Mouse (Mus musculus): ENCODE measurements at regions not wholly inside any gene's neighbourhood (a gene's known extent, or its start where the extent isn't known, plus 50 kb on each side); places are given as distances from the start of the nearest gene placed in this dataset.

- 81% methylated on average over 5 of the region's 5 CpGs for WGBS
- ATAC-seq (ENCODE audit: low read depth) = no peak
- no peak for DNase-seq (ENCODE audit: low spot score)
- H3K27ac ChIP-seq (replicated peaks; ENCODE audit: low read depth, low read length) = no peak overlapping the region
- no peaks in the 10 kb centered on the region for H3K9me3 ChIP-seq (ENCODE audit: control insufficient read depth, low read length)
- no peaks in the 10 kb centered on the region for H3K4me1 ChIP-seq (ENCODE audit: control insufficient read depth, insufficient read depth, low read length)
- H3K9ac ChIP-seq (ENCODE audit: low read depth, low read length) = no peak overlapping the region
- H3K4me2 ChIP-seq (ENCODE audit: low read depth, low read length) = no peak overlapping the region
- no peak overlapping the region for H3K4me3 ChIP-seq (ENCODE audit: low read depth, low read length)
- no peaks in the 10 kb centered on the region for H3K36me3 ChIP-seq (ENCODE audit: control insufficient read depth, insufficient read depth, low read length)
- no peaks in the 10 kb centered on the region for H3K27me3 ChIP-seq (replicated peaks; ENCODE audit: control insufficient read depth, insufficient read depth, low read length)
Measured at GRCm38 (mm10) chr9:33868666-33869065, 617.0 kb upstream of the Kirrel3 start.

GRCm38 (mm10) chr9:33887279-33887678 lies 598.4 kb upstream of the Kirrel3 start:
- no peak overlapping the region for H3K27ac ChIP-seq (replicated peaks; ENCODE audit: low read depth, low read length)
- no peak for DNase-seq (ENCODE audit: low spot score)
- no peak overlapping the region for H3K9ac ChIP-seq (ENCODE audit: low read depth, low read length)
- 67% methylated on average over 2 of the region's 2 CpGs for WGBS
- no peak overlapping the region for H3K4me3 ChIP-seq (ENCODE audit: low read depth, low read length)
- no peaks in the 10 kb centered on the region for H3K27me3 ChIP-seq (replicated peaks; ENCODE audit: control insufficient read depth, insufficient read depth, low read length)
- no peaks in the 10 kb centered on the region for H3K36me3 ChIP-seq (ENCODE audit: control insufficient read depth, insufficient read depth, low read length)
- H3K4me1 ChIP-seq (ENCODE audit: control insufficient read depth, insufficient read depth, low read length) = no peaks in the 10 kb centered on the region
- H3K4me2 ChIP-seq (ENCODE audit: low read depth, low read length) = no peak overlapping the region
- H3K9me3 ChIP-seq (ENCODE audit: control insufficient read depth, low read length) = no peaks in the 10 kb centered on the region
- peak; percentile 47 for ATAC-seq (ENCODE audit: low read depth)

- no peaks in the 10 kb centered on the region for H3K4me1 ChIP-seq (ENCODE audit: control insufficient read depth, insufficient read depth, low read length)
- H3K4me3 ChIP-seq (ENCODE audit: low read depth, low read length) = no peak overlapping the region
- H3K9ac ChIP-seq (ENCODE audit: low read depth, low read length) = no peak overlapping the region
- ATAC-seq (ENCODE audit: low read depth) (peak; percentile 41), DNase-seq (ENCODE audit: low spot score) (peak; percentile 73)
- H3K36me3 ChIP-seq (ENCODE audit: control insufficient read depth, insufficient read depth, low read length) = no peaks in the 10 kb centered on the region
- H3K4me2 ChIP-seq (ENCODE audit: low read depth, low read length) = no peak overlapping the region
- H3K27me3 ChIP-seq (replicated peaks; ENCODE audit: control insufficient read depth, insufficient read depth, low read length) = no peaks in the 10 kb centered on the region
- H3K9me3 ChIP-seq (ENCODE audit: control insufficient read depth, low read length) = no peaks in the 10 kb centered on the region
- H3K27ac ChIP-seq (replicated peaks; ENCODE audit: low read depth, low read length) = no peak overlapping the region
- WGBS = 16% methylated on average over 3 of the region's 3 CpGs
Measured at GRCm38 (mm10) chr9:33892001-33892400, 593.7 kb upstream of the Kirrel3 start.

GRCm38 (mm10) chr9:33901313-33902076 lies 584.2 kb upstream of the Kirrel3 start:
- no peaks in the 10 kb centered on the region for H3K9me3 ChIP-seq (ENCODE audit: control insufficient read depth, low read length)
- no peak overlapping the region for H3K4me3 ChIP-seq (ENCODE audit: low read depth, low read length)
- no peak overlapping the region for H3K9ac ChIP-seq (ENCODE audit: low read depth, low read length)
- no peaks in the 10 kb centered on the region for H3K27me3 ChIP-seq (replicated peaks; ENCODE audit: control insufficient read depth, insufficient read depth, low read length)
- H3K27ac ChIP-seq (replicated peaks; ENCODE audit: low read depth, low read length) = no peak overlapping the region
- H3K4me1 ChIP-seq (ENCODE audit: control insufficient read depth, insufficient read depth, low read length) = peaks cover 5% of the 10 kb centered on the region; the same call in 1 of the 2 replicates
- DNase-seq (ENCODE audit: low spot score) = peak; percentile 86
- H3K4me2 ChIP-seq (ENCODE audit: low read depth, low read length) = no peak overlapping the region
- WGBS = 32% methylated on average over 10 of the region's 10 CpGs
- peak; percentile 93 for ATAC-seq (ENCODE audit: low read depth)
- H3K36me3 ChIP-seq (ENCODE audit: control insufficient read depth, insufficient read depth, low read length) = no peaks in the 10 kb centered on the region

GRCm38 (mm10) chr9:33903991-33904570 lies 581.6 kb upstream of the Kirrel3 start:
- Histone ChIP-seq H3K9ac (ENCODE audit: low read depth, low read length) (no peak overlapping the region), H3K36me3 (ENCODE audit: control insufficient read depth, insufficient read depth, low read length) (no peaks in the 10 kb centered on the region), H3K4me1 (ENCODE audit: control insufficient read depth, insufficient read depth, low read length) (peaks cover 5% of the 10 kb centered on the region; the same call in 1 of the 2 replicates), H3K27ac (replicated peaks; ENCODE audit: low read depth, low read length) (no peak overlapping the region), H3K27me3 (replicated peaks; ENCODE audit: control insufficient read depth, insufficient read depth, low read length) (no peaks in the 10 kb centered on the region), H3K9me3 (ENCODE audit: control insufficient read depth, low read length) (no peaks in the 10 kb centered on the region), H3K4me2 (ENCODE audit: low read depth, low read length) (no peak overlapping the region), H3K4me3 (ENCODE audit: low read depth, low read length) (no peak overlapping the region)
- no peak for ATAC-seq (ENCODE audit: low read depth)
- DNase-seq (ENCODE audit: low spot score) = peak; percentile 8
- 45% methylated on average over 5 of the region's 5 CpGs for WGBS

- DNase-seq (ENCODE audit: low spot score) (no peak), ATAC-seq (ENCODE audit: low read depth) (no peak)
- WGBS = 70% methylated on average over 4 of the region's 4 CpGs
- Histone ChIP-seq H3K9ac (ENCODE audit: low read depth, low read length) (no peak overlapping the region), H3K27me3 (replicated peaks; ENCODE audit: control insufficient read depth, insufficient read depth, low read length) (no peaks in the 10 kb centered on the region), H3K9me3 (ENCODE audit: control insufficient read depth, low read length) (no peaks in the 10 kb centered on the region), H3K4me1 (ENCODE audit: control insufficient read depth, insufficient read depth, low read length) (no peaks in the 10 kb centered on the region), H3K4me3 (ENCODE audit: low read depth, low read length) (no peak overlapping the region), H3K36me3 (ENCODE audit: control insufficient read depth, insufficient read depth, low read length) (no peaks in the 10 kb centered on the region), H3K27ac (replicated peaks; ENCODE audit: low read depth, low read length) (no peak overlapping the region), H3K4me2 (ENCODE audit: low read depth, low read length) (no peak overlapping the region)
Measured at GRCm38 (mm10) chr9:33914919-33915318, 570.8 kb upstream of the Kirrel3 start.

- ATAC-seq (ENCODE audit: low read depth) = no peak
Measured at GRCm38 (mm10) chr9:33915349-33916056, 570.2 kb upstream of the Kirrel3 start.

GRCm38 (mm10) chr9:33930286-33930685 lies 555.4 kb upstream of the Kirrel3 start:
- no peak for ATAC-seq (ENCODE audit: low read depth)
- no peak for DNase-seq (ENCODE audit: low spot score)
- Histone ChIP-seq H3K27ac (replicated peaks; ENCODE audit: low read depth, low read length) (no peak overlapping the region), H3K4me1 (ENCODE audit: control insufficient read depth, insufficient read depth, low read length) (no peaks in the 10 kb centered on the region), H3K36me3 (ENCODE audit: control insufficient read depth, insufficient read depth, low read length) (no peaks in the 10 kb centered on the region), H3K4me2 (ENCODE audit: low read depth, low read length) (no peak overlapping the region), H3K9me3 (ENCODE audit: control insufficient read depth, low read length) (no peaks in the 10 kb centered on the region), H3K9ac (ENCODE audit: low read depth, low read length) (no peak overlapping the region), H3K27me3 (replicated peaks; ENCODE audit: control insufficient read depth, insufficient read depth, low read length) (no peaks in the 10 kb centered on the region), H3K4me3 (ENCODE audit: low read depth, low read length) (no peak overlapping the region)
- WGBS = 83% methylated on average over 4 of the region's 4 CpGs

More at GRCm38 (mm10) chr9:33915349-33916056, 570.2 kb upstream of the Kirrel3 start:
- Histone ChIP-seq H3K27ac (replicated peaks; ENCODE audit: low read depth, low read length) (no peak overlapping the region), H3K4me1 (ENCODE audit: control insufficient read depth, insufficient read depth, low read length) (no peaks in the 10 kb centered on the region), H3K4me2 (ENCODE audit: low read depth, low read length) (no peak overlapping the region), H3K9me3 (ENCODE audit: control insufficient read depth, low read length) (no peaks in the 10 kb centered on the region), H3K27me3 (replicated peaks; ENCODE audit: control insufficient read depth, insufficient read depth, low read length) (no peaks in the 10 kb centered on the region), H3K4me3 (ENCODE audit: low read depth, low read length) (no peak overlapping the region), H3K9ac (ENCODE audit: low read depth, low read length) (no peak overlapping the region), H3K36me3 (ENCODE audit: control insufficient read depth, insufficient read depth, low read length) (no peaks in the 10 kb centered on the region)
- WGBS = 67% methylated on average over 4 of the region's 4 CpGs
- no peak for DNase-seq (ENCODE audit: low spot score)

Data from embryonic facial prominence, embryonic 14.5 days (tissue).